Mouse (Mus musculus): ENCODE results near the gene F830045P16Rik. TPM values are rescaled to one million over a fixed set of nuclear protein-coding genes. Genes with fewer than 3 reads are reported as not detected.

The F830045P16Rik gene
- not detected for polyA plus RNA-seq (2014; fragmentation: Illumina TruSeq; extraction: RNeasy Lipid Tissue Mini Kit (QIAGEN cat#74804); ENCODE audit: low read depth, low replicate concordance)

DNA sequence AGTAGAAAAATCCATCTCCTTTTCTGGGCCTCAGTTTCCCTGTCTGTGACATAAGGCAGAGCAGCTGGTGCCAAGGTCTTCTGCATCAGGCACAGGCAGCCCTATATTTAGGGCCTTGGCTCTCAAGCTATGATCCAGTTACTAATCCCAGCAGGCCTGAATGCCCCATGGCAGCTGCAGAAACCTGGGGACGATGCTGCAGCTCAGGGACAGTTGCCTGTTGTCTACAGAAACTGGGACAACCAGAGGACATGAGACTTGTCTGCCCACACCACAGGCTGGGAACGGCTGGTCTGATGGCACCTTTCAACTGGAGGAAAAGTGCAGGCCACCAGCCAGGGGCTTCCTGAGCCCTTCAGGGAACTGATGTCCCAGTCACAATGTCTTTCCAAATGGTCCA is at the start of gene F830045P16Rik:
TSS of gene F830045P16Rik (minus strand) at position 226 of the 400 bp plus-strand sequence.

Other genes with a start within 250 kb of the F830045P16Rik start
- 13.5 TPM for gene Ckap2l, start 239.4 kb downstream of the F830045P16Rik start, polyA plus RNA-seq (2014; fragmentation: Illumina TruSeq; extraction: RNeasy Lipid Tissue Mini Kit (QIAGEN cat#74804); ENCODE audit: low read depth, low replicate concordance)
- gene Il1a, start 226.6 kb downstream of the F830045P16Rik start, polyA plus RNA-seq (2014; fragmentation: Illumina TruSeq; extraction: RNeasy Lipid Tissue Mini Kit (QIAGEN cat#74804); ENCODE audit: low read depth, low replicate concordance) = 0.73 TPM
- 6.0 TPM for gene Il1b, start 165.5 kb downstream of the F830045P16Rik start, polyA plus RNA-seq (2014; fragmentation: Illumina TruSeq; extraction: RNeasy Lipid Tissue Mini Kit (QIAGEN cat#74804); ENCODE audit: low read depth, low replicate concordance)
- gene Sirpa, start 56.2 kb upstream of the F830045P16Rik start, polyA plus RNA-seq (2014; fragmentation: Illumina TruSeq; extraction: RNeasy Lipid Tissue Mini Kit (QIAGEN cat#74804); ENCODE audit: low read depth, low replicate concordance) = 13.4 TPM
- gene Pdyn, start 163.2 kb upstream of the F830045P16Rik start, polyA plus RNA-seq (2014; fragmentation: Illumina TruSeq; extraction: RNeasy Lipid Tissue Mini Kit (QIAGEN cat#74804); ENCODE audit: low read depth, low replicate concordance) = 0.47 TPM

Measured in sigmoid colon, adult 10 weeks (tissue).